Mouse (Mus musculus) myocyte (in vitro differentiated cells): ENCODE data around the gene Shank3.

Source experiments
- MAX ChIP-seq: IDR thresholded peaks from one replicate; pipeline ENCODE4 v1.6.1; 2011; ENCODE audit warnings: low read depth, mild to moderate bottlenecking, control low read depth
- MYOG ChIP-seq, 3 experiments: IDR thresholded peaks; one replicate each; pipeline ENCODE4 v1.6.1; 2011; ENCODE audit warnings: control low read depth in 2 of 3, low read depth in 2 of 3, mild to moderate bottlenecking in 2 of 3; ENCODE audit not compliant: insufficient read length in 2 of 3, control insufficient read depth in 1 of 3, insufficient read depth in 1 of 3
- POLR2A ChIP-seq: IDR thresholded peaks from one replicate; pipeline ENCODE4 v1.6.1; 2011; ENCODE audit warnings: low read depth, mild to moderate bottlenecking, control low read depth, moderate library complexity; ENCODE audit not compliant: insufficient read length
- POLR2AphosphoS2 ChIP-seq: IDR thresholded peaks from one replicate; pipeline ENCODE4 v1.6.1; 2011; ENCODE audit warnings: low read depth, control low read depth; ENCODE audit not compliant: insufficient read length

- TF ChIP-seq POLR2A (no peak), MAX (no peak), POLR2AphosphoS2 (no peak), MYOG (IDR thresholded peaks at IDR 0.05; ENCODE audit: control insufficient read depth in 1 of 3, insufficient read depth in 1 of 3, insufficient read length in 2 of 3, low read depth in 2 of 3) (no peak)
Measured at GRCm38 (mm10) chr15:89498049-89498960, 1.1 kb upstream of the Shank3 start.
